Mouse (Mus musculus): ENCODE measurements around the gene Gm49345.
"Not testable (repeated sequence)": the region's sequence is repeated elsewhere in the genome, so short reads cannot be mapped to it uniquely, and the experiment has no call there.

Gm49345 gene

DNA sequence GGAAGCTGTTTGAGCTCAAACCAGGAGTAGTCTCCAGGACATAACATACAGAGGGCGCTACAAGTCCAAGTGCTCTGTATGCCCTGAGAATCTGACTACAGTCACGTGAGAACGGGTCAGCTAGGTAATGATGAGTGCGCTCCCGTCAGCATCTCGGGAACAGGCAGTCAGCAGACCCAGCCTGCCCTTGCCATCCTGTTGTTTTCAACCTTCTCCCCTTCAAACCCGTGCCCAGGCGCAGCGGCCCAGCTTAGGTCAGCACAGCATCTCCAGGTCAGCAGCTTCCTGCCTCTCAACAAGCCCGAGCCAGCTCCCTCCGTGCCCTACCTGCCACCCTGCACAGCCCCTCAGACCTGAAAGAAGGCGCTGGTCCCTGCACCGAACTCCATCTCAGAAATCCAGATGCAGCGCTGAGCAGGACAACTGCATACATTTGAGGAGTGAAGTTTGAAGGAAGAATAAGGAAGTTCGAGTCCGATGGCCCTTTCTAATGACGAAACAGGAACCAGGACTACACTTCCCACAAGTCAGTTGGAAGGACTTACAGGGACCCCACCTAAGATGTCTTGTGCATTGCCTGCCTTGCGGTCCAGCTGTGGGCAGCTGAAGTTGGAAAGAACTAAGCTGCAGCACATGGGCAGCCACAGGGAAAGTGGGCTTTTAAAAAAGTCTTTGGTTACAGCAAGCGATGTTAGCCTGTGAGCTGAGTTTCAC, at the start of gene Gm49345, which contains the start of gene Zfp729a:
TSS of gene Gm49345 (minus strand) at position 476 of the 714 bp plus-strand sequence.
TSS of gene Zfp729a (minus strand) at position 498 of the 714 bp plus-strand sequence.
- DNase-seq (ENCODE audit: low spot score), result peak; percentile 84

- no peak for DNase-seq (ENCODE audit: low spot score)
Measured at GRCm38 (mm10) chr13:67686971-67687370, 49.4 kb upstream of the Gm49345 start, which contains the start of gene Zfp738. Gene Zfp738 (minus strand): TSS chr13:67687071.

DNA sequence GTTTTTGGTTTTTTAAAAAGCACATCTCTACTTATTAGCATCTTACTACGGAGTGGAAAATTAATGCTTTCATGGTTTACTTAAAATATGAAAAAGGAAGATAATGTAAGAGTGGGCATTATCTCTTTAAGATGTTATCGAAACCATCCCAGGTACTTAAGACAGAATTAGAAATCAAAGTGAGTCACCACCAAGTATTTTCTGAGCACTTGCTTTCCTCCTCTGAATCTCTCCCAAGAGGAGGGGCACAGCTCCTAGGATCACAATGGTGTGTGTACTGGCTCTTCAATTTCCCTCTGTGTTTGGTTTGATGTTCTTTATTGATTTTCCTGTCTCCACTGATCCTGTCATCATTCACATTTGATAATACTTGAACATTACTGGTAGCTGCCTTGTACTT, 46.3 kb upstream of the Gm49345 start:
- DNase-seq (ENCODE audit: low spot score), result not testable (repeated sequence)

DNA sequence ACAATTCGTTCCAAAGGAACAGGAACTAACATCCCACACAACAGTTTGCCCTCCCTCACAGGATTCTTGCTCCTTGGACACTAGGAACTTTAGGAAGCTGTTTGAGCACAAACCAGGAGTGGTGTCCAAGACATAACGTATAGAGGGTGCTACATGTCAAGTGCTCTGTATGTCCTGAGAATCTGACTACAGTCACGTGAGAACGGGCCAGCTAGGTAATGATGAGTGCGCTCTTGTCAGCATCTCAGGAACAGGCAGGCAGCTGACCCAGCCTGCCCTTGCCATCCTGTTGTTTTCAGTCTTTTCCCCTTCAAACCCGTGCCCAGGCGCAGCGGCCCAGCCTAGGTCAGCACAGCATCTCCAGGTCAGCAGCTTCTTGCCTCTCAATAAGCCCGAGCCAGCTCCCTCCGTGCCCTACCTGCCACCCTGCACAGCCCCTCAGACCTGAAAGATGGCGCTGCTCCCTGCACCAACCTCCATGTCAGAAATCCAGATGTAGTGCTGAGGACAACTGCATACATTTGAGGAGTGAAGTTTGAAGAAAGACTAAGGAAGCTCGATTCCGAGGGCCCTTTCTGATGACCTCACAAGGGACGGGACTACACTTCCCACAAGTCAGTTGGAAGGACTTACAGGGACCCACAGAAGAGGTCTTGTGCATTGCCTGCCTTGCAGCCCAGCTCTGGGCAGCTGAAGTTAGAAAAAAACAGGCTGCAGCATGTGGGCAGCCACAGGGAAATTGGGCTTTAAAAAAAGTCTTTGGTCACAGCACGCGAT, 45.6 kb upstream of the Gm49345 start:
- peak; percentile 88 for DNase-seq (ENCODE audit: low spot score)

DNA sequence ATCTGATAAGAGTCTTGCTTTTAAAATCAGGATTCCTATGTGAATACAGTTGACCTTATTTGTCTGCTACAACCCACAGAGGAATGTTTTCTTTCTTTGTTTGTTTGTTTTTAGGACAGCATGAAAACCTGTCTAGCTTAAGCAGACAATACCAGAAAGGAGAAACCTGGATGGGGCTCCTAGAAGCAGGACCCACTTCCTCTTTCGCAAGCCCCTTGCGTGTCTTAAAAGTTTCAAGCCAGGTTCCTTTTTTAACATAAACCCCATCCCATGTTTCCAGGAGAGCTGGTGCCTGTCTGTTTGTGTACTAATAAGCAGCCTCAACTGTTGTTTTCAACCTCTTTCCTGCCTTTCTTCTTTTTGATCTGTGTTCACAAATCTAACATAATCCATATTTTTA, 37.3 kb upstream of the Gm49345 start:
- no peak for DNase-seq (ENCODE audit: low spot score)

DNA sequence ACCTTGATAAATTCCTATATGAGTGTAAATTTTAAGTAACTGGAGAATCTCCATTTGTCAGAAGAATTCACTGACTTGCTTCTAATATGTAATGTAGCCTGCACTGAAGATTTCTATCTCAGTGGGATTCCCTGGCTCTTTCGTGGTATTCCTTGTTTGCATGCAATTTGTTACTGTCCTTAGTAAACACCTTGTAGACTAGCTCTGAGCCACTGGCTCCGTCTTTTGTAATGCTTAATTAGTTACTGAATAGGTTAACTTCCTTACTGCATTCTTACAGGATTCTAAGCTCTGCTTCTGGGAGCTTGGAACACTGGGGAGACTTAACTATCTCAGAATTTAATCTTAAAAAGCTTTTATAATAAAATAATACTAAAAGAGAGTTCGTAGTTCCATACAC, 14.9 kb upstream of the Gm49345 start:
- no peak for DNase-seq (ENCODE audit: low spot score)

DNA sequence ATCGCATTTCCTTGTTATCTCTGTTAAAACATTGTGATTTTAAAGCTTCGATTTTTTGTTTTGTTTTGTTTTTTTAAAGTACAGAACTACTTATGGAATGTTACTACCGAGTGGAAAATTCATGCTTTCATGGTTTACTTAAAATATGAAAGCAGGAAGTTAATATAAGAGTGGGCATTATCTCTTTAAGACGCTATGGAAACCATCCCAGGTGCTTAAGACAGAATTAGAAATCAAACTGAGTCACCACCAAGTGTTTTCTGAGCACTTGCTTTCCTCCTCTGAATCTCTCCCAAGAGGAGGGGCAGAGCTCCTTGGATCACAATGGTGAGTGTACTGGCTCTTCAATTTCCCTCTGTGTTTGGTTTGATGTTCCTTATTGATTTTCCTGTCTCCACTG, 27.5 kb downstream of the Gm49345 start:
- no peak for DNase-seq (ENCODE audit: low spot score)

DNA sequence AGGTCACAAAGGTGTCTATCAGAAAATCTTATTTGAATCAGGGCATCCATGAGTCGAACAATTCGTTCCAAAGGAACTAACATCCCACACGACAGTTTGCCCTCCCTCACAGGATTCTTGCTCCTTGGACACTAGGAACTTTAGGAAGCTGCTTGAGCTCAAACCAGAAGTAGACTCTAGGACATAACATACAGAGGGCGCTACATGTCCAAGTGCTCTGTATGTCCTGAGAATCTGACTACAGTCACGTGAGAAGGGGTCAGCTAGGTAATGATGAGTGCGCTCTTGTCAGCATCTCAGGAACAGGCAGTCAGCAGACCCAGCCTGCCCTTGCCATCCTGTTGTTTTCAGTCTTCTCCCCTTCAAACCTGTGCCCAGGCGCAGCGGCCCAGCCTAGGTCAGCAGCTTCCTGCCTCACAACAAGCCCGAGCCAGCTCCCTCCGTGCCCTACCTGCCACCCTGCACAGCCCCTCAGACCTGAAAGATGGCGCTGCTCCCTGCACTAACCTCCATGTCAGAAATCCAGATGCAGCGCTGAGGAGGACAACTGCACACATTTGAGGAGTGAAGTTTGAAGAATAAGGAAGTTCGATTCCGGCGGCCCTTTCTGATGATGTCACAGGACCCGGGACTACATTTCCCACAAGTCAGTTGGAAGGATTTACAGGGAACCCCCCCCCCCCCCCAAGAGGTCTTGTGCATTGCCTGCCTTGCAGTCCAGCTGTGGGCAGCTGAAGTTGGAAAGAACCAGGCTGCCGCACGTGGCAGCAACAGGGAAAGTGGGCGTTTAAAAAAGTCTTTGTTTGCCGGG, 28.3 kb downstream of the Gm49345 start, which contains the start of gene Zfp729b:
TSS of gene Zfp729b (minus strand) at position 642 of the 811 bp plus-strand sequence.
- DNase-seq (ENCODE audit: low spot score), result peak; percentile 92

GRCm38 (mm10) chr13:67572591-67573189, 64.9 kb downstream of the Gm49345 start:
- DNase-seq (ENCODE audit: low spot score), result no peak

- no peak for DNase-seq (ENCODE audit: low spot score)
Measured at GRCm38 (mm10) chr13:67553730-67554129, 83.8 kb downstream of the Gm49345 start, which contains the start of gene Zfp748. Gene Zfp748 (minus strand): TSS chr13:67553830.

GRCm38 (mm10) chr13:67552505-67553346, 84.8 kb downstream of the Gm49345 start:
- DNase-seq (ENCODE audit: low spot score), result peak; percentile 92

DNA sequence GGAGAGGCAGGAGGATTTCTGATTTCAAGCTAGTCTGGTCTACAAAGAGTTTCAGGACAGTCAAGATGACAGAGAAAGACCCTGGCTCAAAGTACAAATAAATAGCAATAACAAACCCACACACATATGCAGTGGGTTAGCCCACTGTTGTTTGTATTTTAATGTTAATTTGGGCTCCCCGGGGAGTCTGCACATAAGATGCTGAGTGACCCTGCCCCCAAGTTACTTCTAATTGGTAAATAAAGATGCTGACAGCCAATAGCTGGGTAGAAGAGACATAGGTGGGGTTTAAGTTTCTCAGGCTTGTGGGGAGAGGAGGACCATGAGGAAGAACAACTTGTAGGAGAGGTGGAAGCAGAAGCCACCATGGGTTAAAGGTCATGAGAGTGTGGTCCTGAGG, 91.6 kb downstream of the Gm49345 start:
- no peak for DNase-seq (ENCODE audit: low spot score)
